Mouse (Mus musculus) bone marrow macrophage, adult 2 months (primary cell): ENCODE results near the gene Pacsin1. TPM values are rescaled to one million over a fixed set of nuclear protein-coding genes. Genes with fewer than 3 reads are reported as not detected.

Source experiments
- H3K27ac ChIP-seq: 2 replicates; pipeline ENCODE4 v1.5.1; 2012; ENCODE audit warnings: low read depth, low read length; ENCODE audit not compliant: insufficient read depth
- H3K4me1 ChIP-seq: 2 replicates; pipeline ENCODE4 v1.6.1; 2012; ENCODE audit warnings: low read length; ENCODE audit not compliant: control insufficient read depth, insufficient read depth
- H3K4me3 ChIP-seq: 2 replicates; pipeline ENCODE4 v1.5.1; 2012; ENCODE audit warnings: mild to moderate bottlenecking, low read length, moderate library complexity; ENCODE audit not compliant: insufficient read depth
- CTCF ChIP-seq: IDR thresholded peaks from 2 replicates; pipeline ENCODE4 v1.5.1; 2012; ENCODE audit warnings: low read depth, mild to moderate bottlenecking, low read length, moderate library complexity
- POLR2A ChIP-seq: IDR thresholded peaks from 2 replicates; pipeline ENCODE4 v1.6.1; 2012; ENCODE audit warnings: mild to moderate bottlenecking, low read depth, low read length, borderline replicate concordance
- polyA plus RNA-seq: library from polyadenylated mRNA; stranded (reverse); fragments of >200 nt; gene quantifications from 2 replicates; pipeline ENCODE4 v1.2.4, GENCODE M21; 2012; ENCODE audit not compliant: missing spikeins, insufficient read depth, insufficient read length

Gene Pacsin1
- polyA plus RNA-seq, 1 experiment = not detected

- H3K4me3 ChIP-seq = peak overlapping the region; percentile 42
- H3K4me1 ChIP-seq = peaks cover under 1% of the 10 kb centered on the region; the same call in 1 of the 2 replicates
- no peak for TF ChIP-seq POLR2A
- peak; percentile 86 for TF ChIP-seq CTCF
- H3K27ac ChIP-seq = no peak overlapping the region
Measured at GRCm38 (mm10) chr17:27702518-27702917, 47.2 kb downstream of the Pacsin1 start.

- Histone ChIP-seq H3K4me3 (no peak overlapping the region), H3K27ac (no peak overlapping the region), H3K4me1 (peaks cover 3% of the 10 kb centered on the region; the same call in 1 of the 2 replicates)
- TF ChIP-seq POLR2A (no peak), CTCF (no peak)
Measured at GRCm38 (mm10) chr17:27703961-27704621, 48.8 kb downstream of the Pacsin1 start.

- Histone ChIP-seq H3K27ac (no peak overlapping the region), H3K4me1 (peaks cover 3% of the 10 kb centered on the region; the same call in 1 of the 2 replicates), H3K4me3 (no peak overlapping the region)
- TF ChIP-seq POLR2A (no peak), CTCF (no peak)
Measured at GRCm38 (mm10) chr17:27705661-27706060, 50.4 kb downstream of the Pacsin1 start.

- 0 out of 2 replicates have a peak overlapping the region, but pooled peaks have one; percentile 13 for H3K4me3 ChIP-seq
- TF ChIP-seq POLR2A (no peak), CTCF (no peak)
Measured at GRCm38 (mm10) chr17:27707954-27708661, 52.8 kb downstream of the Pacsin1 start.

GRCm38 (mm10) chr17:27709650-27710049 is 54.3 kb downstream of the Pacsin1 start:
- TF ChIP-seq POLR2A (no peak), CTCF (no peak)
- H3K27ac ChIP-seq = no peak overlapping the region

More at GRCm38 (mm10) chr17:27707954-27708661, 52.8 kb downstream of the Pacsin1 start:
- Histone ChIP-seq H3K27ac (no peak overlapping the region), H3K4me1 (peaks cover 3% of the 10 kb centered on the region; the same call in 1 of the 2 replicates)

GRCm38 (mm10) chr17:27712832-27713231 is 57.5 kb downstream of the Pacsin1 start:
- Histone ChIP-seq H3K4me3 (no peak overlapping the region), H3K4me1 (no peaks in the 10 kb centered on the region; the same call in 1 of the 2 replicates), H3K27ac (no peak overlapping the region)
- TF ChIP-seq POLR2A = no peak
- no peak for TF ChIP-seq CTCF

More at GRCm38 (mm10) chr17:27709650-27710049, 54.3 kb downstream of the Pacsin1 start:
- H3K4me3 ChIP-seq = no peak overlapping the region
- H3K4me1 ChIP-seq = peaks cover 3% of the 10 kb centered on the region; the same call in 1 of the 2 replicates

GRCm38 (mm10) chr17:27716804-27717203 is 61.5 kb downstream of the Pacsin1 start:
- no peak for TF ChIP-seq POLR2A
- TF ChIP-seq CTCF = no peak
- Histone ChIP-seq H3K27ac (no peak overlapping the region), H3K4me3 (no peak overlapping the region; the same call in 1 of the 2 replicates), H3K4me1 (no peaks in the 10 kb centered on the region)

GRCm38 (mm10) chr17:27718250-27718649 is 62.9 kb downstream of the Pacsin1 start:
- Histone ChIP-seq H3K27ac (no peak overlapping the region), H3K4me1 (no peaks in the 10 kb centered on the region)
- TF ChIP-seq POLR2A (no peak), CTCF (no peak)

GRCm38 (mm10) chr17:27719663-27720062 is 64.4 kb downstream of the Pacsin1 start:
- no peak for TF ChIP-seq POLR2A
- no peak overlapping the region for H3K4me3 ChIP-seq
- H3K4me1 ChIP-seq = no peaks in the 10 kb centered on the region
- no peak overlapping the region for H3K27ac ChIP-seq

More at GRCm38 (mm10) chr17:27718250-27718649, 62.9 kb downstream of the Pacsin1 start:
- H3K4me3 ChIP-seq = no peak overlapping the region

GRCm38 (mm10) chr17:27720326-27720725 is 65.0 kb downstream of the Pacsin1 start:
- Histone ChIP-seq H3K27ac (no peak overlapping the region), H3K4me1 (no peaks in the 10 kb centered on the region), H3K4me3 (no peak overlapping the region)
- TF ChIP-seq CTCF (no peak), POLR2A (no peak)
